ENCODE assay signal across 12 mouse cellular contexts in genomic region chr2:119512292-119512691, GRCm38 (mm10). TPM values are rescaled to one million over a fixed set of nuclear protein-coding genes. Genes with fewer than 3 reads are reported as not detected.
DNase-seq lines count a peak whose midpoint lies in the region; ATAC-seq lines count a peak whose summit lies in the region.
"Had no signal": no experiment of that assay in that cellular context is flagged by ENCODE, and none has a peak within 500 bp of the region (broad histone marks: within the 10 kb centered on the region; RNA-seq: fewer than 3 reads in every experiment).

No protein-coding gene starts in this region.

- H3K9me3 ChIP-seq in liver, embryonic 11.5 days (ENCODE audit: control insufficient read depth, low read length) = no peaks in the 10 kb centered on the region
- no peaks in the 10 kb centered on the region for H3K9me3 ChIP-seq in midbrain, embryonic 10.5 days (replicated peaks)
- H3K9me3 ChIP-seq: heart, embryonic 15.5 days; limb, embryonic 15.5 days had no signal

- H3K36me3 ChIP-seq in liver, embryonic 11.5 days (ENCODE audit: control insufficient read depth, insufficient read depth, low read length) = no peaks in the 10 kb centered on the region
- no peaks in the 10 kb centered on the region for H3K36me3 ChIP-seq in splenic B cell, adult 2 months (ENCODE audit: control insufficient read depth, insufficient read depth, low read length, poor library complexity, severe bottlenecking)
- H3K36me3 ChIP-seq in midbrain, embryonic 10.5 days = no peaks in the 10 kb centered on the region
- H3K36me3 ChIP-seq: heart, embryonic 15.5 days; limb, embryonic 15.5 days had no signal

- DNase-seq in liver (peak; percentile 30), ES-CJ7 (ENCODE audit: low read depth, low spot score) (peak; percentile 73), ZHBTc4 (ENCODE audit: low read depth, low spot score) (peak; percentile 78)
- DNase-seq in liver, embryonic 11.5 days (ENCODE audit: low spot score) = no peak
- DNase-seq in splenic B cell, adult 2 months (ENCODE audit: low read depth, low spot score) = peak; percentile 30
- no peak for DNase-seq in cerebellum, postnatal 36 days
- DNase-seq in midbrain, embryonic 10.5 days (ENCODE audit: low spot score) = no peak
- DNase-seq: adrenal gland, adult 8-10 months; forebrain, postnatal 0 days; right cerebral cortex, postnatal 14 days had no signal

- no peak for ATAC-seq in liver, embryonic 11.5 days (replicated peaks; ENCODE audit: low FRiP score)
- ATAC-seq: forebrain, postnatal 0 days had no signal

- no peaks in the 10 kb centered on the region for H3K27me3 ChIP-seq in liver, embryonic 11.5 days (replicated peaks; ENCODE audit: control insufficient read depth, insufficient read depth, low read length)
- H3K27me3 ChIP-seq in splenic B cell, adult 2 months (ENCODE audit: control insufficient read depth, insufficient read depth, low read length, poor library complexity, severe bottlenecking) = no peaks in the 10 kb centered on the region
- H3K27me3 ChIP-seq in midbrain, embryonic 10.5 days (ENCODE audit: low read depth, poor library complexity, severe bottlenecking) = no peaks in the 10 kb centered on the region
- H3K27me3 ChIP-seq: heart, embryonic 15.5 days; limb, embryonic 15.5 days had no signal

- no peak overlapping the region for H3K4me3 ChIP-seq in liver, embryonic 11.5 days (ENCODE audit: low read depth, low read length)
- H3K4me3 ChIP-seq in midbrain, embryonic 10.5 days = no peak overlapping the region
- H3K4me3 ChIP-seq: heart, embryonic 15.5 days; limb, embryonic 15.5 days had no signal

- 78% methylated on average over 3 of the region's 3 CpGs for WGBS in liver, embryonic 11.5 days
- 82% methylated on average over 3 of the region's 3 CpGs for WGBS in midbrain, embryonic 10.5 days

- no peak overlapping the region for H3K4me2 ChIP-seq in liver, embryonic 11.5 days
- H3K4me2 ChIP-seq: heart, embryonic 15.5 days; limb, embryonic 15.5 days had no signal

- H3K4me1 ChIP-seq in liver, embryonic 11.5 days (replicated peaks; ENCODE audit: control insufficient read depth, insufficient read depth, low read length) = no peaks in the 10 kb centered on the region
- no peaks in the 10 kb centered on the region for H3K4me1 ChIP-seq in midbrain, embryonic 10.5 days
- H3K4me1 ChIP-seq: heart, embryonic 15.5 days; limb, embryonic 15.5 days had no signal

- no peak overlapping the region for H3K27ac ChIP-seq in liver, embryonic 11.5 days (ENCODE audit: low read depth, low read length)
- H3K27ac ChIP-seq in midbrain, embryonic 10.5 days (replicated peaks) = no peak overlapping the region
- H3K27ac ChIP-seq: heart, embryonic 15.5 days; limb, embryonic 15.5 days had no signal

- no peak overlapping the region for H3K9ac ChIP-seq in liver, embryonic 11.5 days (ENCODE audit: low read depth, low read length)
- H3K9ac ChIP-seq: forebrain, postnatal 0 days; heart, embryonic 15.5 days; limb, embryonic 15.5 days had no signal

RNA-seq across cellular contexts. Expression of gene Ino80, which starts 34.8 kb away (rescaled TPM):
- polyA plus RNA-seq in liver, embryonic 11.5 days (2014; fragmentation: Nextera tagmentation; extraction: Ambion mirVana) = 4.2 and 4.9 TPM in 2 replicates
- polyA plus RNA-seq in midbrain, embryonic 10.5 days (2016; fragmentation: Nextera tagmentation; extraction: Ambion mirVana) = 3.3 and 3.8 TPM in 2 replicates

RNA-seq across cellular contexts. Expression of gene Exd1, which starts 35.1 kb away (rescaled TPM):
- 0.25 and 0.29 TPM in 2 replicates for polyA plus RNA-seq in liver, embryonic 11.5 days (2014; fragmentation: Nextera tagmentation; extraction: Ambion mirVana)
- 0.39 and 0.62 TPM in 2 replicates for polyA plus RNA-seq in midbrain, embryonic 10.5 days (2016; fragmentation: Nextera tagmentation; extraction: Ambion mirVana)

RNA-seq across cellular contexts. Expression of gene Chp1, which starts 35.2 kb away (rescaled TPM):
- polyA plus RNA-seq in liver, embryonic 11.5 days (2014; fragmentation: Nextera tagmentation; extraction: Ambion mirVana) = 40.1 and 42.2 TPM in 2 replicates
- polyA plus RNA-seq in midbrain, embryonic 10.5 days (2016; fragmentation: Nextera tagmentation; extraction: Ambion mirVana) = 46.3 and 50.8 TPM in 2 replicates

Comparison
In these comparisons a context has a peak if more than half of its experiments do, and no peak if none do; other contexts are left out.
1. DNase-seq: peak in liver (single experiment), ES-CJ7 (single experiment), ZHBTc4 (single experiment) and splenic B cell, adult 2 months (single experiment); none in liver, embryonic 11.5 days (single experiment), cerebellum, postnatal 36 days (0 of 2) and midbrain, embryonic 10.5 days (single experiment).